Mouse (Mus musculus) ES-Bruce4 (cell line): Measurements from ENCODE around the gene Eml2.

Experiments used
- CTCF ChIP-seq: IDR thresholded peaks from one replicate; pipeline ENCODE4 v1.8.1; 2011; ENCODE audit warnings: low read depth, low read length
- EP300 ChIP-seq: IDR thresholded peaks from 2 replicates; pipeline ENCODE4 v1.6.1; 2011; ENCODE audit warnings: low read depth, low read length; ENCODE audit not compliant: insufficient read depth
- POLR2A ChIP-seq: IDR thresholded peaks from one replicate; pipeline ENCODE4 v1.8.1; 2011; ENCODE audit warnings: low read length; ENCODE audit not compliant: insufficient read depth

DNA sequence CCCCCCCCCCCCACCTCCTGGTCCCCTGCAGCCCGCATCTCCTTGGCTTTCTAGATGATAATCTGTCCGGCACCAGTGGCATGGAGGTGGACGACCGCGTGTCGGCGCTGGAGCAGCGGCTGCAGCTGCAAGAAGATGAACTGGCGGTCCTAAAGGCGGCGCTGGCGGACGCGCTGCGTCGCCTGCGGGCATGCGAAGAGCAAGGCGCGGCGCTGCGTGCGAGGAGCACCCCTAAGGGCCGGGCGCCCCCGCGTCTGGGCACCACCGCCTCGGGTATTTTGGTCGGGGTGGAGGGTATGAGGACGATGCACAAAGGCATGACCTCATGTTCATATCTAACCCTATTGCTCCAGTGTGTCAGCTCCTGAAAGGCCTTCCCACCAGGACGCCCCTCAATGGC is 3.0 kb downstream of the Eml2 start:
- TF ChIP-seq POLR2A: no peak
- TF ChIP-seq EP300: peak; percentile 69; the same call in 1 of the 2 replicates
- peak; percentile 94 for TF ChIP-seq CTCF
